Mouse (Mus musculus) forelimb bud, embryonic 11.5 days (tissue): ENCODE measurements around the gene Cspg5.
A peak's percentile ranks its signal among the peaks of the same experiment; 100 is the strongest.

Experiments used
- DNase-seq: peaks from one replicate; pipeline ENCODE4 v3.0.0-alpha.2; 2012; ENCODE audit warnings: low read depth, low spot score

The Cspg5 gene

GRCm38 (mm10) chr9:110243221-110243833 lies at the start of gene Cspg5:
TSS of gene Cspg5 (plus strand) at chr9:110243783.
- DNase-seq: no peak

- DNase-seq: no peak
Observed at GRCm38 (mm10) chr9:110199870-110200269, 43.7 kb upstream of the Cspg5 start.

- DNase-seq: peak; percentile 81
Observed at GRCm38 (mm10) chr9:110205526-110206404, 37.8 kb upstream of the Cspg5 start.

- DNase-seq: no peak
Observed at GRCm38 (mm10) chr9:110206437-110206836, 37.1 kb upstream of the Cspg5 start.

GRCm38 (mm10) chr9:110208265-110208664 lies 35.3 kb upstream of the Cspg5 start:
- no peak for DNase-seq

GRCm38 (mm10) chr9:110208967-110209366 lies 34.6 kb upstream of the Cspg5 start:
- no peak for DNase-seq

GRCm38 (mm10) chr9:110224273-110224672 lies 19.3 kb upstream of the Cspg5 start:
- DNase-seq: no peak

- no peak for DNase-seq
Observed at GRCm38 (mm10) chr9:110226191-110226590, 17.4 kb upstream of the Cspg5 start.

GRCm38 (mm10) chr9:110228671-110229070 lies 14.9 kb upstream of the Cspg5 start:
- DNase-seq: no peak

GRCm38 (mm10) chr9:110229112-110229511 lies 14.5 kb upstream of the Cspg5 start:
- DNase-seq: no peak

GRCm38 (mm10) chr9:110229566-110230248 lies 13.9 kb upstream of the Cspg5 start:
- DNase-seq: no peak

GRCm38 (mm10) chr9:110230395-110231071 lies 13.1 kb upstream of the Cspg5 start:
- DNase-seq: no peak

- no peak for DNase-seq
Observed at GRCm38 (mm10) chr9:110234962-110235361, 8.6 kb upstream of the Cspg5 start.

- no peak for DNase-seq
Observed at GRCm38 (mm10) chr9:110244567-110244888, 945 bp downstream of the Cspg5 start.

- DNase-seq: no peak
Observed at GRCm38 (mm10) chr9:110244889-110245589, 1.5 kb downstream of the Cspg5 start.

- no peak for DNase-seq
Observed at GRCm38 (mm10) chr9:110245590-110246320, 2.2 kb downstream of the Cspg5 start.

GRCm38 (mm10) chr9:110246321-110246640 lies 2.7 kb downstream of the Cspg5 start:
- no peak for DNase-seq

GRCm38 (mm10) chr9:110247049-110247448 lies 3.5 kb downstream of the Cspg5 start:
- DNase-seq: no peak

GRCm38 (mm10) chr9:110248861-110249260 lies 5.3 kb downstream of the Cspg5 start:
- no peak for DNase-seq

GRCm38 (mm10) chr9:110249823-110250543 lies 6.4 kb downstream of the Cspg5 start:
- no peak for DNase-seq
